Mouse (Mus musculus) lung, embryonic 16.5 days (tissue): ENCODE results near the gene Met. TPM values are rescaled to one million over a fixed set of nuclear protein-coding genes. Genes with fewer than 3 reads are reported as not detected.

Experiments
- ATAC-seq: fragments of 200-750 bp; cut with Nextera tagmentation; 2 replicates; pipeline ENCODE4 v1.8.0; 2017; ENCODE audit warnings: low read depth, mild to moderate bottlenecking, moderate library complexity
- H3K27ac ChIP-seq: fragments of 300-500 bp; sonication (generic); 2 replicates; pipeline ENCODE4 v1.5.1; 2014; ENCODE audit warnings: mild to moderate bottlenecking, control low read depth, low read length
- H3K27me3 ChIP-seq: fragments of 300-500 bp; sonication (generic); 2 replicates; pipeline ENCODE4 v1.6.1; 2014; ENCODE audit warnings: low read depth, low read length, mixed read lengths; ENCODE audit not compliant: control insufficient read depth, insufficient read depth
- H3K36me3 ChIP-seq: fragments of 300-500 bp; sonication (generic); 2 replicates; pipeline ENCODE4 v1.6.1; 2014; ENCODE audit warnings: low read length; ENCODE audit not compliant: control insufficient read depth, insufficient read depth
- H3K4me1 ChIP-seq: fragments of 300-500 bp; sonication (generic); replicated peaks from 2 replicates; pipeline ENCODE4 v1.6.1; 2014; ENCODE audit warnings: low read length, mixed read lengths; ENCODE audit not compliant: control insufficient read depth, insufficient read depth
- H3K4me2 ChIP-seq: fragments of 300-500 bp; sonication (generic); 2 replicates; pipeline ENCODE4 v1.6.1; 2014; ENCODE audit warnings: low read depth, low read length, control low read depth
- H3K4me3 ChIP-seq: fragments of 300-500 bp; sonication (generic); 2 replicates; pipeline ENCODE4 v1.5.1; 2014; ENCODE audit warnings: mild to moderate bottlenecking, low read length, control low read depth
- H3K9ac ChIP-seq: fragments of 300-500 bp; sonication (generic); 2 replicates; pipeline ENCODE4 v1.6.1; 2014; ENCODE audit warnings: low read length, control low read depth
- H3K9me3 ChIP-seq: fragments of 300-500 bp; sonication (generic); 2 replicates; pipeline ENCODE4 v1.6.1; 2016; ENCODE audit warnings: low read length; ENCODE audit not compliant: control insufficient read depth
- WGBS: fragments of 180-500 bp; shearing (Covaris S2); extraction: QIAGEN DNeasy Blood & Tissue Kit; methylation state at CpG from one replicate; pipeline ENCODE4 v1.1.7; 2014; 5-methylcytosine and 5-hydroxymethylcytosine counted together
- polyA plus RNA-seq: library from polyadenylated mRNA; unstranded; fragments of >200 nt; fragmentation: Nextera tagmentation; extraction: Ambion mirVana; gene quantifications from 2 replicates; pipeline ENCODE4 v1.2.1, GENCODE M21; 2015

Gene Met
- polyA plus RNA-seq, 1 experiment from 2014 or later = 8.3 TPM

- H3K36me3 ChIP-seq = peaks cover 3% of the 10 kb centered on the region; the same call in 1 of the 2 replicates
- H3K4me1 ChIP-seq = peaks cover 4% of the 10 kb centered on the region; the same call in 1 of the 2 replicates
- H3K4me3 ChIP-seq = no peak overlapping the region
- H3K27ac ChIP-seq = no peak overlapping the region
- H3K27me3 ChIP-seq = no peaks in the 10 kb centered on the region
- no peak overlapping the region for H3K4me2 ChIP-seq
- no peaks in the 10 kb centered on the region for H3K9me3 ChIP-seq
- no peak for ATAC-seq
- no peak overlapping the region for H3K9ac ChIP-seq
- WGBS = 63% methylated on average over 4 of the region's 4 CpGs
Measured at GRCm38 (mm10) chr6:17522917-17523316, 59.3 kb downstream of the Met start.

GRCm38 (mm10) chr6:17529490-17530269 lies 66.1 kb downstream of the Met start:
- H3K27ac ChIP-seq = no peak overlapping the region
- no peaks in the 10 kb centered on the region for H3K27me3 ChIP-seq
- peaks cover 3% of the 10 kb centered on the region; the same call in 1 of the 2 replicates for H3K36me3 ChIP-seq
- WGBS = 49% methylated on average over 6 of the region's 6 CpGs
- peak; percentile 45 for ATAC-seq
- no peak overlapping the region for H3K9ac ChIP-seq
- no peak overlapping the region for H3K4me2 ChIP-seq
- no peaks in the 10 kb centered on the region for H3K9me3 ChIP-seq
- H3K4me3 ChIP-seq = no peak overlapping the region
- peaks cover 5% of the 10 kb centered on the region for H3K4me1 ChIP-seq

- no peak for ATAC-seq
- Histone ChIP-seq H3K27me3 (no peaks in the 10 kb centered on the region), H3K9ac (no peak overlapping the region), H3K4me2 (no peak overlapping the region), H3K27ac (no peak overlapping the region), H3K4me3 (no peak overlapping the region), H3K36me3 (no peaks in the 10 kb centered on the region), H3K4me1 (0 out of 2 replicates have a peak, but pooled peaks cover under 1% of the 10 kb centered on the region), H3K9me3 (no peaks in the 10 kb centered on the region)
- 86% methylated on average over 8 of the region's 8 CpGs for WGBS
Measured at GRCm38 (mm10) chr6:17541615-17542014, 78.0 kb downstream of the Met start.

- Histone ChIP-seq H3K4me1 (0 out of 2 replicates have a peak, but pooled peaks cover 4% of the 10 kb centered on the region), H3K4me2 (no peak overlapping the region), H3K4me3 (no peak overlapping the region), H3K9ac (no peak overlapping the region), H3K27ac (no peak overlapping the region), H3K27me3 (no peaks in the 10 kb centered on the region), H3K36me3 (no peaks in the 10 kb centered on the region), H3K9me3 (no peaks in the 10 kb centered on the region)
- 87% methylated on average over 7 of the region's 7 CpGs for WGBS
- no peak for ATAC-seq
Measured at GRCm38 (mm10) chr6:17542383-17542782, 78.8 kb downstream of the Met start.

- Histone ChIP-seq H3K9me3 (no peaks in the 10 kb centered on the region), H3K27me3 (no peaks in the 10 kb centered on the region), H3K4me2 (no peak overlapping the region), H3K9ac (no peak overlapping the region), H3K4me3 (no peak overlapping the region), H3K4me1 (0 out of 2 replicates have a peak, but pooled peaks cover 4% of the 10 kb centered on the region), H3K36me3 (no peaks in the 10 kb centered on the region), H3K27ac (no peak overlapping the region)
- ATAC-seq = no peak
- WGBS = 61% methylated on average over 9 of the region's 9 CpGs
Measured at GRCm38 (mm10) chr6:17545480-17545879, 81.9 kb downstream of the Met start.

- Histone ChIP-seq H3K9me3 (no peaks in the 10 kb centered on the region), H3K4me3 (no peak overlapping the region), H3K9ac (no peak overlapping the region), H3K27me3 (no peaks in the 10 kb centered on the region), H3K4me1 (0 out of 2 replicates have a peak, but pooled peaks cover 4% of the 10 kb centered on the region), H3K27ac (no peak overlapping the region), H3K4me2 (no peak overlapping the region), H3K36me3 (no peaks in the 10 kb centered on the region)
- WGBS = 72% methylated on average over 9 of the region's 9 CpGs
- no peak for ATAC-seq
Measured at GRCm38 (mm10) chr6:17546341-17546740, 82.7 kb downstream of the Met start.

GRCm38 (mm10) chr6:17546825-17547224 lies 83.2 kb downstream of the Met start:
- no peak overlapping the region for H3K4me2 ChIP-seq
- WGBS = 36% methylated on average over 5 of the region's 5 CpGs
- H3K4me1 ChIP-seq = 0 out of 2 replicates have a peak, but pooled peaks cover 4% of the 10 kb centered on the region
- no peaks in the 10 kb centered on the region for H3K9me3 ChIP-seq
- H3K9ac ChIP-seq = no peak overlapping the region
- 0 out of 2 replicates have a peak, but pooled peaks have one; percentile 26 for ATAC-seq
- H3K27me3 ChIP-seq = no peaks in the 10 kb centered on the region
- no peak overlapping the region for H3K27ac ChIP-seq
- no peak overlapping the region for H3K4me3 ChIP-seq
- H3K36me3 ChIP-seq = no peaks in the 10 kb centered on the region

GRCm38 (mm10) chr6:17548786-17549185 lies 85.2 kb downstream of the Met start:
- 70% methylated on average over 4 of the region's 4 CpGs for WGBS
- H3K27me3 ChIP-seq = no peaks in the 10 kb centered on the region
- H3K4me1 ChIP-seq = 0 out of 2 replicates have a peak, but pooled peaks cover 4% of the 10 kb centered on the region
- no peak overlapping the region for H3K27ac ChIP-seq
- no peaks in the 10 kb centered on the region for H3K36me3 ChIP-seq
- H3K9ac ChIP-seq = no peak overlapping the region
- no peak overlapping the region for H3K4me3 ChIP-seq
- H3K9me3 ChIP-seq = no peaks in the 10 kb centered on the region
- no peak for ATAC-seq
- H3K4me2 ChIP-seq = no peak overlapping the region

- no peak overlapping the region for H3K27ac ChIP-seq
- H3K4me2 ChIP-seq = no peak overlapping the region
- H3K36me3 ChIP-seq = no peaks in the 10 kb centered on the region
- H3K9me3 ChIP-seq = no peaks in the 10 kb centered on the region
- 0 out of 2 replicates have a peak, but pooled peaks cover 5% of the 10 kb centered on the region for H3K4me1 ChIP-seq
- H3K4me3 ChIP-seq = no peak overlapping the region
- WGBS = 85% methylated on average over 3 of the region's 3 CpGs
- H3K9ac ChIP-seq = no peak overlapping the region
- ATAC-seq = no peak
- H3K27me3 ChIP-seq = no peaks in the 10 kb centered on the region
Measured at GRCm38 (mm10) chr6:17549645-17550044, 86.0 kb downstream of the Met start.
